Mouse (Mus musculus): ENCODE data around the gene Cstf1.

Cstf1 gene

DNA sequence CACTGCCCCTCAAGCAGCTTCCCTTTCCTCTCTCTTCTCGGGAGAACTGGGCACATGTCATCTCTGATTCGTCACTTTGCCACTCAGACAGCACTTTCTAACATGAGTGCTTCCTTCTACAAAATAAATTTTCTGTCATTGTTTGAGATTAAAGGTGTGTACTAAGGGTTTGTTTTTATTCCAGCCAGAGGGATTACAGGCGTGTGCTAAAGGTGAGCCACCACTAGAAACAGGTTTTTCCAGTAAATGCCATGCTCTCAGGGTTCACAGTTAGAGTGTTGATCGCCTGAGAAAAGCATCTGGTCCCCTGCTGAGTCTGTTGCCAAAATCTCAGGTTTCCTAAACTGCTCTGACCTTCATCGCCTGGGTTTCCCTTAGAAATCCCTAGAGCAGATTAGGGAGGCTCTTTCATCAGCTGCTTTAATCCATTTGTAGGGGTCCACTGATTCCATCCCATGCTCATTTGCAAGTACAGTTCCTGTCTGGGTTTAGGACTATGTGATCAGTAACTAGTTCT is 6.6 kb downstream of the Cstf1 start:
- peak; percentile 94 for DNase-seq (ENCODE audit: low read depth, low spot score)

DNA sequence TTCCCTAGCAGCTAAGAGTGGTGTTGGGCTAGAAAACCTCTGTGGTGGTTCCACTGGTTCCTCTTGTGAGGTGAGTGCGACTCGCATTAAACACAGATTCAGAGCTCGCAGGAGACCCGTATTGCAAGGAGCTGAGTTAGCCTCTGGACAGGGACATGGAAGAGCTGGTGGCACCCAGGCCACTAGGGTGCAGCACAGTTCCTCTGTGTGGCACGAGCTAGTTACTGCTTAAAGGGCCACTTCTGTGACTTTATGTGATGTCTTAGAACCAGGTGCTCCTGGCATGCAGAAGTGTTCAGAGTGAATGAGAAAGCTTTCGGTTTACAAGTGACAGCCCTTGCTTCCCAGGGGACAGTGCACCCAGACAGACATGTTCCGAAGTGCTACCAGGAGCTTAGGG is 7.9 kb downstream of the Cstf1 start:
- peak; percentile 44 for DNase-seq (ENCODE audit: low read depth, low spot score)

DNA sequence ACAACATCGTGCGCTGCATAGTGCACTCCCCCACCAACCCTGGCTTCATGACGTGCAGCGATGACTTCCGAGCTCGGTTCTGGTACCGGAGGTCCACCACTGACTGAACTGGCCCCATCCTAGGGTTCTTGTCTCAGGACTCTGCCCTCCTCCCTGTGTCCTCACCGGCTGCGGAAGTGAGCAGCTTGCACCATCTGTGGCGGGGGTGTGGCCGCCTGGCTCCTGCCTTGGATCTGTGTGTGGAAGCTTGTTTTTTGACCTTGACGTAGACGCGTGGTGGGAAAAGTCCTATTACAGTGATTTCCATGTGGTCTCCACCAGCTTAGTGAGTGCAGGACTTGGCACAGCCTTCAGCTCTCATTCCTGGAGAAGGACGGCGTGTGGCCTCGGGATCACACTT is 10.0 kb downstream of the Cstf1 start:
- DNase-seq (ENCODE audit: low read depth, low spot score) = peak; percentile 58

DNA sequence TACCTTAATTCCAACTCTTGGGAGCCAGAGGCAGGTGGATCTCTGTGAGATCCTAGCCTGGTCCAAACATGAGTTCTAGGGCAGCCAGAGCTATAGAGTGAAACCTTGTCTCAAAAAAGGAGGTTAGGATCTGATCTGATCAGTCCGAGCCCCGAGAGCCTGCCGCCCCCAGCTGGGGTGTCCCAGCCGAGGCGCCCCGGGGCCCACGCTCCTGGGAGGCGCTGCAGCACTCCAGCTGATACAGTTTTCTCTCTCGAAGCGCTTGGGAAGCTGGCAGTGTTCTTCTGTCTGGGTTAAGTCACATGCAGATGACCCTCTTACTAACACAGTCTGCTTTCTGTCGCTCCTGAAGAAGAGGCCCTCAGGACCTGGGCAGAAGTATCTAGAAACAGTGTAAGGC is 10.9 kb downstream of the Cstf1 start:
- no peak for DNase-seq (ENCODE audit: low read depth, low spot score)

DNA sequence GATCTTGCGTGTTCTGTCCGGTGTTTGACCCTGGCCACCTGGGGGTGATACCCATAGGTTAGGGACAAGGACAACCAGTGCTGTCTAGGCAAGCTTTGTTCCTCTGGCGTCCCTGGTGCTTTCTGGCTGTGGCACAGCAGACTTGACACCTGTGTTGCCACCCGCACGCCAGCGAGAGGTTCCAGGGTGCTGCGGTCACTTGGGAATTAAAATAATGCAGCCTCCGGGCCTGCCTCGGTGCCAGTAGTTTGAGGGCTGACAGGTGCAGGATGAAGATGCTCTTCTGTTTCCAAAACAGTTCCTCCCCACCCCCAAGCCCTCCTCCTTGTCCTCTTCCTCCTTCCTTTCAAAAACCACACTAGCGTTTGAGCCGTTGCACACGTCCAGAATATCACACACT is 11.4 kb downstream of the Cstf1 start:
- DNase-seq (ENCODE audit: low read depth, low spot score) = no peak

DNA sequence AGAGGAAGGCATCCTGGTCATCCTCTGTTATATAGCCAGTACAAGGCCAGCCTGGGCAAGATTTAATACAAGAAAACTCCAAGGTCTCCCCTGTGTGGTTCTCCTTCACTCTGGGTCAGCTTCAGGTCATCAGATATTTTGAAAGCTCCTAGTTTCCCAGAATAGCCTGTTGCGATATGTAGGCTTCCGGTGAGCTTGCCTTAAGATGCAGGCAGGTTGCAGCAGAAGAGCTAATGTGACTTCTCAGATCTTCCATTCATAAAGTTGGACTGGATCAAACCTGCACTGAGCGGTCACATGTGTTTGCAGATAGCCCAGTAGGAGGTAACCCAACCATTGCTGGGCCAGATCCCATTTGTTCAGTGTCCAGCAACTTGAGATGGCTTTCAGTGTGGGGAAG is 14.2 kb downstream of the Cstf1 start:
- no peak for DNase-seq (ENCODE audit: low read depth, low spot score)

DNA sequence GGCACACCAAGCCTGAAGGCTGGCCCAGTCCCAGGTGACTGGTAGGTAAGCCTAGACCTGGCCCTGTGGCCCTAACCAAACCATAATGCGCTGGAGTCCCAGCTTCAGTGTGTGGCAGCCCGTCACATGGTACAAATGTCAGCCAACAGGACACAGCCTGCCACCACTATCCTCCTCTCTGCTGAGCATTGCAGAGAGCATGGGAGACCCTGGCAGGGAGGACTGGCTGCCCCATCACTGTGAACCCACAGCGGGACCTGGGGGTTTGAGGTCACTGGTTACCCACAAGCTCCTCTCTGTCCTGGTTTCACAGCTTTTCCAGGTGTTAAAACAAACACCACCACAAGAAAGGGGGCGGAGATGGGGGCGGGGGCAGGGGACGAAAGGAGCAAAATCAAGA is 19.9 kb downstream of the Cstf1 start:
- no peak for DNase-seq (ENCODE audit: low read depth, low spot score)

DNA sequence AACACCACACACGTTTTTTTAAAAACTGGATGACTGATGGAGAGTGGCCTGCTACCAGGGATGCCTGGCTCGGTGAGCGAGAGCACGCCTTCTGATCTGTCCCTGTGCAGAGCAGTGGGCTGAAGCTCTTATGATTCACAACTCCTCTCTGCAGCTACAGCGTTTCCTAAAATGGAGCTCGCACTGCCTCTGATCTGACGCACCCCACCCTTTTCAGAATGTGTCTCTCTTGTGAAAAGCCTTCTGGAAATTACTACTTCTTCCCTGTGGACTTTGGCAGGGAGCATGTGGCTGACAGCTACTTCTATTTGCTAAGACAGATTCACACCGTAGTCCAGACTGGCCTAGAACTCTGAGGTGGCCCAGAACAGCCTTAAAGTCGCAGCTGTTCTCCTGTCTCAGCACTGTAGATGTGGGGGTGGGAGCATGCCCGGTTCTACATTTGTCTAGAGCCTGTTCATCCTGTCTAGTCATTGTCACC is 21.6 kb downstream of the Cstf1 start:
- DNase-seq (ENCODE audit: low read depth, low spot score) = no peak

DNA sequence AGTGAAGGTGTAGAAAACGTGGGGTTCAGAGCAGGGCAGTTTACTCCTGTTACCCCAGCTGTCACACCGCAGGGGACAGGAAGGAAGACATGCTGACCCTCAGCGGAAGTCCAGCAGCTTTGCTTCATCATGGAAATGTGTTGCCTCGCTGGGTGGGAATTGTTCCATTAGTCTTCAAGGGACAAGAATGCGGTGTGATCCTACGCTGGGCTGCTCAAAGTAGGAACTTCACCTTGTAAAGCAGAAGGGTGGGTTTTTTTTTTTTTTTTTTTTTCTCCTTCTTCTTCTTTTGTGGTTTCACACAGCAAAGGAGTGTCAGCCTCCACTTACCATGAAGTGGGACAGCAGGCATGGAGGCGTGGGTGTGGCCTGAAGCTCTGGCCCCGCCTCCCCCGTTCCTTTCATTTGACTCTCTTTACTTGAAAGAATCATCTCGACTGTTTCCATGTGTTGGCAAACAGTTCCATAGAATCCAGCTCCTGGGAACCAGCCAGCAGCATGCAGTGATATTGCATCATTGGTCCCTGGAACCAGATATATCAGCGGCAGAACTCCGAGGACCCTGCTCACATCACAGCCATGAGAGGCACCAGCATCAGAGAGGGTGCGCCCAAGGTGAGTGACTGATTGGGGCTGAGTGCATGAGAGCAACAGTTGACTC is 23.0 kb downstream of the Cstf1 start, which contains the start of gene Cass4:
TSS of gene Cass4 (plus strand) at position 404 of the 661 bp plus-strand sequence.
- peak; percentile 96 for DNase-seq (ENCODE audit: low read depth, low spot score)

DNA sequence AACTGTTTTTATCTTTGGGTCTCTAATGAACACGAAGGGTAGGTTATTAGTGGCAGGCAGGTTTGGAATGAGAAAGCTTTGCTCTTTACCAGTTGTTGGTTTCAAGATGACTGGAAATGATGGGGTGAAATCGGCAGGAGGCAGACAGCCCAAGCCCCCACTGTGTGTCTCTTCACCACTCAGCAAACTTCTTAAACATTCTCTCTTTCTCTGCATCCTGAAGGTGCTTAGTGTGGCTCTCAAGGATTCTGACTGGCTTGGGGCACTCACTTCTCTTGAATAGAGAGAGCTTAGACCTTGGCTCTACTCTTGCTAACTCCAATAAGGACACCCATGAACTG is 23.5 kb downstream of the Cstf1 start:
- no peak for DNase-seq (ENCODE audit: low read depth, low spot score)

DNA sequence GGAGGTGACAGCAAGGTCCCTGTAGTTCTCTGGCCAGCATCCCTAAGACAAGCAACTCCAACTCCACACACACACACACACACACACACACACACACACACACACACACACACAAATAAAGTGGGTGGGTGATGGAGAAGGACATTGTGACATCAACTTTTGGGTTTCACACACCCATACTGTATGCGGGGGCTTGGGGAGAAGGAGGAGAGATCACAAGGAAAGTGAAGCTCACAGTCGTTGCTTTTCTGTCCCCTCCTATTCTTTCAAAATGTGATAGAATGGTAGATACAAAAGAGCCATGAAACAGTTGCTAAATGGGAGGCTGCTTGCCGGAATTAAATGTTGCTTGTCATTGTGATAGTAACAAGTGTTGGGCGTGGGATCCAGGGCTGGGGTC is 24.2 kb downstream of the Cstf1 start:
- no peak for DNase-seq (ENCODE audit: low read depth, low spot score)

DNA sequence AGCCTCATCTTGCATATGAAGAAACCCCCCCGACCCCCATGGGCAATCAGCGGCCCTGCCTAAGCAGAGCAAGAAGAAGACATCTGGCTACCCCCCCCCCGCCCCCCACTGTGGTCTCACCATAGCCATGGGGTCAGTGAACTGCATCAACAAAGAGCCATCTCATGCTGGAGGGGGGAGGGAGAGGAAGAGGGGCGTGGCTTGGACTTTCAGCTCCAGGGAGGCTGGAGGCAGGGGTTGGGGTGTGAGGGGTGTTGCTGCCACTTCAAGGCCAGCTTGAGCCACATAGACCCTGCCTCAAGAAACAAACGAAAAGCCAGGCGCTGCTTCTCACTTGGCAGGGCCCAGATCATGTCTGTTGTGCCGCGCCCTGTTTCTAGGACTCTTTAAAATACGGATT is 25.5 kb downstream of the Cstf1 start:
- peak; percentile 72 for DNase-seq (ENCODE audit: low read depth, low spot score)

DNA sequence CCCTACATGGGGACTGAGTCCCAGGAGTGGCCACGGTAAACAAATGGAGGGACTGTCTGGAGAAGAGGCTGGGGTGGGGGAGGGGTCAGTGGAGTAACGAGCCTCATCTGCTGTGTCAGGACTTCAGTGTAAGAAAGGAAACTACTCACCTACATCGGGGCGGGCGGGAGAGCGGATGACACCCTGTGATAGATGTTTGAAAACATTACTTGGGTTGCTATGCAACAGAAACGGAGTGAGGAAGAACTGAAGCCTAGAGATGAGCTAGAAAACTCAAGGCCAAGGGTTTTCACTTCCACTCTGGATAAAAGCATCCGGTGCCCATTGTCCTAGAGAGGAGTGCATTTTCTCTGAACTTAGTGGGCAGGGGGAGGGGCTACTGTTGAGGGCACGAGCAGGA is 29.4 kb downstream of the Cstf1 start:
- peak; percentile 89 for DNase-seq (ENCODE audit: low read depth, low spot score)

DNA sequence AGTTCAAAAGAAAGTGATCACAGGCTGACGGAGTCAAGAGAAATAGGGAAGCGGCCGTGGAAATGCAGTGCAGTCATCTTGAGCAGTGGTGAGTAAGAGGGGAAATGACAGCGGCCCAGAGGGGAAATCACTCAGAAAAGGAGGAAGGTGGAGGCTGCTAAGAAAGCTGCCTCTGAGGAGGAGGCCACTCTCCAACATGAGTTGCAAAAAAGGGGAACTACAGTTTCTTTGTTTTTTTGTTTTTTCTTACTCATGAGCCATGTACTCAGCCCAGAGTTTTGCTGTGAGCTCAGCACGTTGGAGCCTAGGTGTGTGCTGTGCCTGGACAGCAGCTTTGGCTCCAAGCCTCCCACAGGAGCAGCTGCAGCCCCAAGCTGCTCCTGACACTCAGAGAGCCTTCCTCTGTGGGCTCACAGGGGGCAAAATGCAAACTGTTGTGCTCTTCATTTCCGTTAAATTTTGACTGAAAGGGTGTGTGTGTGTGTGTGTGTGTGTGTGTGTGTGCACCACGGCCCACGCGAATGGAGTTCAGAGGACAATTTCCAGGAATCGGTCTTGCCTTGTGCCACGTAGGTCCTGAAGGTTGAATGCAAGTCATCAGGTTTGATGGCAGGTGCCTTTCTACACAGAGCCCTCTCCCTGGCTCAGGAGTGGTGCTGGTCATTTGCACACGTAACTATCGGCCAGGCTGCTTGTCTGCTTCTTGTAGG is 30.8 kb downstream of the Cstf1 start:
- DNase-seq (ENCODE audit: low read depth, low spot score) = no peak

DNA sequence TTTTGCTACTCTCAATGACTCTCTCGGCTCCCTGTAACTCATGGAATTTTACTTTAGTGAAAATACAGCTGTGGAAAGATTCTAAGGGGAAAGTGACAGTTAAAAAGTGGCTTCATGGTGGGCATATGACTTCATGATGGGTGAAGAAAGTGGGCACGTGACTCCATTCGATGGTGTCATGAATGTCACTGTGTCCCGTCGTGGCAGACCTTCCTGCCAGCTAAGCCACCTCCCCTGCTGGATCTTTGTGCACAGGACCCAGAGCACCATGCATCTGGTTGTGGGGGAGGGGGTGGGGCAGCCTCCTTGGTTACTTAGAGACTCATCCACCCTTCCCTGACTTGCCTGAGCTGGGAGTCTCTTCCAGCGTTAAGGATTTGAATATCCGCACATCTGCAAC is 33.8 kb downstream of the Cstf1 start:
- DNase-seq (ENCODE audit: low read depth, low spot score) = peak; percentile 52

DNA sequence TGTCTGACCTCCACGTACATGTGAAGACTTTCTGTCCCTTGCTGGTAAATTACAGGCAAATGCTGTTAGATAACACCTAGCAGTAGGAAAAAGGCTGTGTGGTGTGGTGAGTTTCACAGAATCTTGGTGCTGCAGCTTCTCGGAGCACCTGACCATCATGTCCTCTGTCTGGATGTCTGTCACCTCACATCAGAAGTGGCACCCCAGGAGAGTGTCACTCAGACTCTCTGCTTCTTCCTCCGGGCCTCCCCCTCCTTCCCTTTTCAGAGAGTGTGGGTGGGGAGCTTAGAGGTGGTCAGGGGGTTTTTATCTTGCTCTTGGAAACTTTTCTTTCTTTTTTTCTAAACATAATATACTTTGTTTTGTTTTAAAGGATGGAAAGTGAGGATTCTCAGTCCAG is 34.5 kb downstream of the Cstf1 start:
- no peak for DNase-seq (ENCODE audit: low read depth, low spot score)

DNA sequence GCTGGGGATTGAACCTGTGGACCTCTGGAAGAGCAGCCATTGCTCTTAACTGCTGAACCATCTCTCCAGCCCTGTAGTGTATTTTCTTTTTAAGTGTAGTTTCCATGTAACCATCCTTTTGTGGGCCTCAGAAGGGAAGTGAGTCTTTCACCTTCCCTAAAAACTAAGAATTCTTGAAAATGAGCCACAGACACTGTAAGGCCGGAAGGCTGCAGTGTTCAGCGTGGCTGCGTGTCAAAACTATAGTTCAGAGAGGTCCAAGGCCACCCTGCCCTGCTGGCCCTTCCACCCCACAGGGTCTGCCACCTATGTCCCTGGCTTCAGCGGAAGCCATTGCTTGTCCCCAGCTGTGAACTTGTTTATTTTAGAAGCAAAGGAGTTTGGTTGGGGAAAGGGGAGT is 35.7 kb downstream of the Cstf1 start:
- DNase-seq (ENCODE audit: low read depth, low spot score) = no peak

DNA sequence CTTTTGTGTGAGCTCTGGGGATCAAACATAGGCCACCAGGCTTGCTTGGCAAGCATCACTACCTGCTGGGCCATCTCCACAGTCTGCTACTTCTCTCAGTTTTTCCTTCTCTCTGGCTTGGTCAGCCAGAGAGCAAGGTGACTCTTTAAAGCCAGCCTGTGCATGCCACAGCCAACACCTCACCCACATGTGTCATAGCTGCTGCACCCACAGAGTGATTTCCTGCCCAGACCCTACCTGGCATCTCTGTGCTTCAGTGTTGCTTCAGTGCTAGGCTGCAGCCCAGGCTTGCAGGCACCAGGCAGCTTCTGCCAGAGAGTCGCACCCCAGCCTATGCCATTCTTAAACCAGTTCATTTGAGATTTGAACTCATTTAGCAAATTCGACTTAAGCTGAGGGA is 37.0 kb downstream of the Cstf1 start:
- DNase-seq (ENCODE audit: low read depth, low spot score) = no peak

DNA sequence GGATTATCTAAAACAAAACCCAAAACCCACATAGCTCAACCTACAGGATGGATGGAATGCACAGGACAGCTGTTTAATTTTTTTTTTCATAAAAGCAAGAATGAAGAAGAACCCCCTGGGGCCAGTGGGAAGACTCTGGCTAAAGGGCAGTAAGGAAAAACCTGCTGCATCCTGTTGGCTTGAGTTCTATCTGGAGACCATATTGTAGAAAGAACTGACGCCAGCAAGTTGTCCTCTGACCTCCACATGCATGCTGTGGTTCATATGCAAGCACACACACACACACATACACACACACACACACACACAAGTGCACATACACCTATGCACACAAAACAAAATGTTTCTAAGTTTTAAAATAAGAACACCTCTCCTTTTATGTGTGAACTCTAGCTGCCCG is 40.2 kb downstream of the Cstf1 start:
- no peak for DNase-seq (ENCODE audit: low read depth, low spot score)

DNA sequence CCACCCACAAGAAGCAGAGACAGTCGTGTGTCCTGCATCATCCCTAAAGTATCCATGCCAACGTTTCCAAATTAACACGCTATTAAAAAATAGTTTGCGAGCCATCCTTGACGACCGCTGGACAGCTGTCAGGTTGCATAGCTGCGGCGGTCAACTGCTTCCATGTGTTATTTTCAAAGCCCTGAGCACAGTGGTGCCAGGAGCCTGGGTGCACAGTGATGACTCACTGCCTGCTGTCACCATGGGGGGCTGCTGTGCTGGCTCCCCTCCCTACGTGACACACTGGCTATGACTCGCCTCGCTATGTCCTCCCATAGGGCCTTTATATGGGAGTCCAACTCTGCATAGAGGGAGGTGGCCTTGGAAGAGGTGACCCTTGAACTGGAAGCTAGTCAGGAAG is 40.6 kb downstream of the Cstf1 start:
- no peak for DNase-seq (ENCODE audit: low read depth, low spot score)

DNA sequence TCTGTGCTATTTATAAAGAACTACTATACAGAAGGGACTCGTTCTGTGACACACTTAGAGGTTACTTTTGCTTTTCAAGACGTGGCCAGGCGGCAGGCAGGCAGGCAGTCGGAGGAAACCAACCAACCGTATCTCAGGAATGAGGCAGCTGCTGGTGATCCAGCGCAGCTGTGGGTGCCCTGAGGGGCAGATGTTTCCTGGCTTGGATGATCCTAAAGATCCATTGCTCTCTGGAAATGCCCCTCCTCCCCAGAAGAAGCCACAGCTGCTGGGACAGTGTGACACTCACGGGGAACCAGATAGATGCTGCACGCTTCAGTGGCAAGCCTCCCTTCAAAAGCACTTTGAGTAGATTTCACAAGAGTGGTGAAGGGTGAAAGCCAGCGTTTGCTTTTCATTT is 42.0 kb downstream of the Cstf1 start:
- no peak for DNase-seq (ENCODE audit: low read depth, low spot score)

DNA sequence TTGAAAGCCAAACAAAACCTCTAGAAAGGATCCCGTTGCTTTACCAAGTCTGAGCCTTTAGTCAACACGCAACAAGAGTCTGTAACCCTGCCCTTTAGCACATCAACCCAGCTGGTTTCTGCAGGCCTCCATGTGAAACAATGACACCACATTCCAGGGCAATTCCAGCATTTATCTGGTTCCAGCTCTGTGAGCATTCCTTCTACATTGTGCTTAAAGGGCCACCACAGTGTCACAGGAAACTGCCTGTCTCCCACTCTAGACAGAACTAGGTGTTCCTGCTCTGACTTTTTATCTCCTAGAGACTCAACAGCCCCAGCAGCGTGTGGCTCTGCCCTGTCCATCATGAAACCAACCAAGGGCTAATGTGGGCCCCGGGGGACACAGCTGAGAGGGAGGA is 42.8 kb downstream of the Cstf1 start:
- DNase-seq (ENCODE audit: low read depth, low spot score) = peak; percentile 33

DNA sequence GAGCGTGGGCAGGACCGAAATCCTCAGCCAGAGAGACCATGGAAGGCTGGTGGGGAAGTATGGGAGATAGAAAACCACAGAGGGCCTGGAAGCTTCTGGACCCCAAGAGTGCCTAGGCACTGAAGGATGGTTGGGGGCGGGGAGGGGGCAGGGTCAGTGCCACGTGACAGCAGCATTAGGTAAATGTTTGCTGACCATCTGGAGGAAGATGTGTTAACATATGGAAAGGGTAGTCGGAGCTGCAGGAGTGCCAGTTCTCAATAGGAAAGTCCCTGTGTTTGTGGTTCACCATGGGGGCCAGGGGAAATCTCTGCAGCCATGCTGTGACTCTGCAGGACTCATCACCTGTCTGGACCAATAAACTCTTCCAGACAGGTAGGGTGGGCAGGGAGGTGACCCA is 43.4 kb downstream of the Cstf1 start:
- DNase-seq (ENCODE audit: low read depth, low spot score) = no peak

Measured in R1 (cell line).